Mouse (Mus musculus): ENCODE results near the gene Stap1.

Gene Stap1

GRCm38 (mm10) chr5:86118457-86119094 lies 47.0 kb downstream of the Stap1 start:
- in situ Hi-C loops (cut with MboI): no loop called here

GRCm38 (mm10) chr5:86128749-86129148 lies 57.2 kb downstream of the Stap1 start:
- in situ Hi-C loops (cut with MboI): no loop called here

- in situ Hi-C loops (cut with MboI): no loop called here
These were observed 58.3 kb downstream of the Stap1 start for GRCm38 (mm10) chr5:86129828-86130227.
